Mouse (Mus musculus): ENCODE data around the gene Efna1. TPM values are rescaled to one million over a fixed set of nuclear protein-coding genes. Genes with fewer than 3 reads are reported as not detected.

Efna1 gene
- total RNA-seq, 2 experiments from 2014 or later: not detected

DNA sequence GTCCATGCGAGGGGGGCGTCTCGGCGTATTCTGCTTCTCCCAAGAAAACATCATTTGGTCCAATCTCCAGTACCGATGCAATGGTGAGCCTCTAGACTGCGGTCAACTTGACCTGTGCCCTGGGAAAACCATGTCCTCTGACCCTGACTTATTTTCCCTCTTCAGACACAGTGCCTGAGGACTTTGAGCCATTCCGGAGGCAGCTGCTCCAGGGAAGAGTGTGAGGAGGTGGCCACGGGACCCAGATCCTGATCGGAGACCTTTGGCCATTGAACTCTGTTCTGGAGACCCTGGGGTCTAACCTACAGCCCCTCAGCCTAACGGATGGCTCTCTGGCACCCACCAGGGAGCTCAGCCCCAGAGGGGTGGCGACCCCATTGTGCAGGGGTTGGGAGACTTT is 54.6 kb downstream of the Efna1 start:
- no peak for ATAC-seq (ENCODE audit: poor library complexity, severe bottlenecking)

DNA sequence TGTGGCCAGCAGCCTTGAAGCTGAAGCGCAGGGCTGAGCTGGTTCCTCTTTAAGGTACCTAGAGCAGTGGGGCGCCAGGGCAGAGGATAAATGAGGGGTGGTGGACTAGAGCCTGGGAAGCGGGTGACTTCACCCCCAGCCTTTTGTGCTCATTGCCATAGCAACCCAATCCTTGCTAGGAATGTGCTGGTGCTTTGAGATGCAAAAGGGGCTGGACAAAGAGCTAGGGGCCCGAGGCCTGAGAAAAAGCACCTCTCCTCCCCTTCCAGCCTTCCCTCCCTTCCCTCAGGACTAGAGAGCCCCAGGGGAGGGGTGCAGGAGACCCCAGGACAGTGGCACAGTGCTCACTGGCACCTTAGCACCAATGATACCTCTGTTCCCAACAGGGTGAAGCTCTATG is 55.0 kb downstream of the Efna1 start:
- no peak for ATAC-seq (ENCODE audit: poor library complexity, severe bottlenecking)

DNA sequence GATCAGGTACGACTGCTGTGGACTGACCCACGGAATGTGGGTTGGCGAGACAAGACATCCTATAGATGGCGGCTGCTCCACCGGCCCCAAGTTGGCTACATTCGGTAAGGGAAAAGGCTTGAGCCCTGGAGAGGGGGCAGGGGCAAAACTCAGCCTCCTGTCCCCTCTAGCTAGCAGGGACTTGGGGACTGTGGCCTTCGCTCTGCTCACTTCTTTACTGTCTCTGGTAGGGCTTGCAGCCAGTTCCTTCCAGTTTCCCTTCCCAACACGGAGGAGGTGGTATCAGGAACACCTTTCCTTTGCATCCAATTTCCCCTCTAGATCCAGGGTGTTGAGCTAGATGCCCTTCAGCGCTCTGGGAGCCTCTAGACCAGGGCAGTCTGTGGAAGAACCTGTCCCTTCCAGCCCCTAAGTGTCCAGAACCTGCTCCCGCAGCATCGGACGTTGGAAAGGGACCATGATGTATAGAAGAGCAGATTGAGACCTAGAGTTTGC is 55.6 kb downstream of the Efna1 start:
- ATAC-seq (ENCODE audit: poor library complexity, severe bottlenecking): no peak

- ATAC-seq (ENCODE audit: poor library complexity, severe bottlenecking): no peak
These were observed 56.1 kb downstream of the Efna1 start for GRCm38 (mm10) chr3:89224796-89225195.

Other genes starting within 250 kb of the Efna1 start
- 11.6 and 13.7 TPM in 2 replicates for gene Rusc1, start 187.8 kb downstream of the Efna1 start, total RNA-seq (2015)
- gene Rusc1, start 187.8 kb downstream of the Efna1 start, total RNA-seq (2017): 11.3 and 11.8 TPM in 2 replicates
- gene Gm43738, start 180.0 kb downstream of the Efna1 start, total RNA-seq (2015): not detected in 2 replicates
- gene Gm43738, start 180.0 kb downstream of the Efna1 start, total RNA-seq (2017): not detected in 2 replicates
- 57.3 and 64.0 TPM in 2 replicates for gene Fdps, start 179.2 kb downstream of the Efna1 start, total RNA-seq (2015)
- 132 and 150 TPM in 2 replicates for gene Fdps, start 179.2 kb downstream of the Efna1 start, total RNA-seq (2017)
- 1.2 and 4.0 TPM in 2 replicates for gene Pklr, start 145.0 kb downstream of the Efna1 start, total RNA-seq (2015)
- gene Pklr, start 145.0 kb downstream of the Efna1 start, total RNA-seq (2017): 1.4 and 8.0 TPM in 2 replicates
- not detected in 2 replicates for gene Hcn3, start 120.9 kb downstream of the Efna1 start, total RNA-seq (2015)
- gene Hcn3, start 120.9 kb downstream of the Efna1 start, total RNA-seq (2017): not detected in 2 replicates
- gene Clk2, start 116.3 kb downstream of the Efna1 start, total RNA-seq (2015): 38.1 and 38.4 TPM in 2 replicates
- 47.1 and 48.5 TPM in 2 replicates for gene Clk2, start 116.3 kb downstream of the Efna1 start, total RNA-seq (2017)
- 43.0 and 52.9 TPM in 2 replicates for gene Scamp3, start 103.7 kb downstream of the Efna1 start, total RNA-seq (2015)
- 17.9 and 18.1 TPM in 2 replicates for gene Scamp3, start 103.7 kb downstream of the Efna1 start, total RNA-seq (2017)
- gene Fam189b, start 98.0 kb downstream of the Efna1 start, total RNA-seq (2015): 11.2 and 13.5 TPM in 2 replicates
- 3.3 and 5.6 TPM in 2 replicates for gene Fam189b, start 98.0 kb downstream of the Efna1 start, total RNA-seq (2017)
- 77.6 and 78.1 TPM in 2 replicates for gene Gba, start 78.2 kb downstream of the Efna1 start, total RNA-seq (2015)
- gene Gba, start 78.2 kb downstream of the Efna1 start, total RNA-seq (2017): 71.1 and 79.5 TPM in 2 replicates
- 0.07 TPM in 1 of 2 replicates, not detected in the other for gene Thbs3, start 66.0 kb downstream of the Efna1 start, total RNA-seq (2015)
- 0.12 and 0.70 TPM in 2 replicates for gene Thbs3, start 66.0 kb downstream of the Efna1 start, total RNA-seq (2017)
- gene Mtx1, start 54.1 kb downstream of the Efna1 start, total RNA-seq (2015): 49.5 and 57.8 TPM in 2 replicates
- 41.8 and 45.3 TPM in 2 replicates for gene Mtx1, start 54.1 kb downstream of the Efna1 start, total RNA-seq (2017)
- 0.25 and 0.58 TPM in 2 replicates for gene Muc1, start 52.1 kb downstream of the Efna1 start, total RNA-seq (2015)
- gene Muc1, start 52.1 kb downstream of the Efna1 start, total RNA-seq (2017): 0.18 TPM in 1 of 2 replicates, not detected in the other
- 142 and 167 TPM in 2 replicates for gene Krtcap2, start 35.2 kb downstream of the Efna1 start, total RNA-seq (2015)
- gene Krtcap2, start 35.2 kb downstream of the Efna1 start, total RNA-seq (2017): 159 and 189 TPM in 2 replicates
- gene Trim46, start 34.8 kb downstream of the Efna1 start, total RNA-seq (2015): 0.39 and 0.80 TPM in 2 replicates
- gene Trim46, start 34.8 kb downstream of the Efna1 start, total RNA-seq (2017): 0.55 TPM in 1 of 2 replicates, not detected in the other
- gene Dpm3, start 21.8 kb downstream of the Efna1 start, total RNA-seq (2015): 84.6 and 95.5 TPM in 2 replicates
- gene Dpm3, start 21.8 kb downstream of the Efna1 start, total RNA-seq (2017): 72.1 and 82.3 TPM in 2 replicates
- 42.9 and 68.4 TPM in 2 replicates for gene Slc50a1, start 10.6 kb downstream of the Efna1 start, total RNA-seq (2015)
- 31.5 and 52.2 TPM in 2 replicates for gene Slc50a1, start 10.6 kb downstream of the Efna1 start, total RNA-seq (2017)
- gene Efna3, start 41.8 kb upstream of the Efna1 start, total RNA-seq (2015): not detected in 2 replicates
- gene Efna3, start 41.8 kb upstream of the Efna1 start, total RNA-seq (2017): not detected in 2 replicates
- 0.16 and 0.33 TPM in 2 replicates for gene Efna4, start 56.9 kb upstream of the Efna1 start, total RNA-seq (2015)
- gene Efna4, start 56.9 kb upstream of the Efna1 start, total RNA-seq (2017): not detected in 2 replicates
- gene Adam15, start 68.9 kb upstream of the Efna1 start, total RNA-seq (2015): 107 and 135 TPM in 2 replicates
- gene Adam15, start 68.9 kb upstream of the Efna1 start, total RNA-seq (2017): 100 and 124 TPM in 2 replicates
- gene Dcst2, start 80.8 kb upstream of the Efna1 start, total RNA-seq (2015): not detected in 2 replicates
- not detected in 2 replicates for gene Dcst2, start 80.8 kb upstream of the Efna1 start, total RNA-seq (2017)
- gene Dcst1, start 84.1 kb upstream of the Efna1 start, total RNA-seq (2015): 0.14 TPM in 1 of 2 replicates, not detected in the other
- not detected in 2 replicates for gene Dcst1, start 84.1 kb upstream of the Efna1 start, total RNA-seq (2017)
- gene Zbtb7b, start 113.6 kb upstream of the Efna1 start, total RNA-seq (2015): 38.9 and 41.1 TPM in 2 replicates
- 63.8 and 71.3 TPM in 2 replicates for gene Zbtb7b, start 113.6 kb upstream of the Efna1 start, total RNA-seq (2017)
- gene Lenep, start 121.7 kb upstream of the Efna1 start, total RNA-seq (2015): 1.6 and 2.3 TPM in 2 replicates
- gene Lenep, start 121.7 kb upstream of the Efna1 start, total RNA-seq (2017): 0.37 and 0.44 TPM in 2 replicates
- 9.7 and 11.6 TPM in 2 replicates for gene Flad1, start 130.7 kb upstream of the Efna1 start, total RNA-seq (2015)
- gene Flad1, start 130.7 kb upstream of the Efna1 start, total RNA-seq (2017): 10.8 and 11.8 TPM in 2 replicates
- gene Cks1b, start 137.2 kb upstream of the Efna1 start, total RNA-seq (2015): 157 and 174 TPM in 2 replicates
- 126 and 134 TPM in 2 replicates for gene Cks1b, start 137.2 kb upstream of the Efna1 start, total RNA-seq (2017)
- 42.9 and 51.6 TPM in 2 replicates for gene Shc1, start 137.3 kb upstream of the Efna1 start, total RNA-seq (2015)
- gene Shc1, start 137.3 kb upstream of the Efna1 start, total RNA-seq (2017): 52.4 and 55.1 TPM in 2 replicates
- gene Pygo2, start 149.1 kb upstream of the Efna1 start, total RNA-seq (2015): 23.2 and 28.2 TPM in 2 replicates
- gene Pygo2, start 149.1 kb upstream of the Efna1 start, total RNA-seq (2017): 11.2 and 18.2 TPM in 2 replicates
- gene Pbxip1, start 155.6 kb upstream of the Efna1 start, total RNA-seq (2015): 15.5 and 19.9 TPM in 2 replicates
- gene Pbxip1, start 155.6 kb upstream of the Efna1 start, total RNA-seq (2017): 33.1 and 39.6 TPM in 2 replicates
- 13.7 and 14.2 TPM in 2 replicates for gene Pmvk, start 173.4 kb upstream of the Efna1 start, total RNA-seq (2015)
- 16.2 and 22.4 TPM in 2 replicates for gene Pmvk, start 173.4 kb upstream of the Efna1 start, total RNA-seq (2017)
- gene Kcnn3, start 239.0 kb upstream of the Efna1 start, total RNA-seq (2015): not detected in 2 replicates
- not detected in 2 replicates for gene Kcnn3, start 239.0 kb upstream of the Efna1 start, total RNA-seq (2017)